Mouse (Mus musculus) macrophage (primary cell): ENCODE results near the gene Aif1. TPM values are rescaled to one million over a fixed set of nuclear protein-coding genes. Genes with fewer than 3 reads are reported as not detected.

ENCODE experiments used
- H3K27ac ChIP-seq: fragments of 350-480 bp; formaldehyde crosslinking; 2 replicates; pipeline ENCODE4 v1.9.0; 2021
- H3K36me3 ChIP-seq: fragments of 350-480 bp; formaldehyde crosslinking; 2 replicates; pipeline ENCODE4 v1.9.0; 2021; ENCODE audit errors: inconsistent target
- H3K4me3 ChIP-seq: fragments of 350-480 bp; formaldehyde crosslinking; 2 replicates; pipeline ENCODE4 v1.9.0; 2021; ENCODE audit errors: inconsistent target
- H3K79me2 ChIP-seq: fragments of 350-480 bp; formaldehyde crosslinking; 2 replicates; pipeline ENCODE4 v1.9.0; 2021; ENCODE audit errors: inconsistent target
- WGBS: methylation state at CpG from one replicate; pipeline ENCODE4 v1.1.7; 2026; ENCODE audit warnings: inconsistent platforms; ENCODE audit not compliant: missing documents; 5-methylcytosine and 5-hydroxymethylcytosine counted together
- polyA plus RNA-seq: library from polyadenylated mRNA; stranded (reverse); fragments of 250-400 nt; gene quantifications from 3 replicates; pipeline ENCODE4 v1.2.4, GENCODE M21; 2018; ENCODE audit warnings: inconsistent platforms

Gene Aif1
- polyA plus RNA-seq, 1 experiment from 2014 or later = 243 TPM

DNA sequence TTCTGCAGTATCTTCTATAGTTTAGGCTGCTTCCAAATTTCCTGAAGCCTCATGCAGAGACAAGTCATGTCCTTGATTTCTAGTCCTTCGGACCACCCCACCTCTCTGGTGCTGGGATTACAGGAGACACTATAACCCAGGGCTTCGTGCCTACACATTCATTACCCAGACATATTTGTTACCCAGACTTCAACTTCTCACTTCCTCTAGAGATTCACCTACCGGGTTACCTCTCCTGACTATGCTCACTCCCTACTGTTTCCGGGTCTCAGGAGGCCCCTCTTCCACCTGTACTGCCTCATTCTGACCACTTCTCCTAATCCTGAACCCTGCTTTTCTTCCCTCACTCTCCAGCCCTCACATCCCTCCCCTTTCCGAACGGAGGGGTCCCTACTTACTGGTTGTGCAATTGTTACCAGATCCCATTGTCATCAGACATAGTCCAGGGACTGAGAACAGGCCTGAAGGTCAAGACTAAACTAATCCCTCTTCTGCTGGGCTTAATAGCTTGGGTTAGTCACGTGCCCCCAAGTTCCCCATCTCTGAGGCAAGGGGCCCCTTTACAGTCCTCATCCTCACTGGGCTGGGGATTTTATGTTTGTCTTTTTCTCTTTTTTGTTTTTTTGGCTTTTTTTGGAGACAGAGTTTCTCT, 12.2 kb upstream of the Aif1 start, which contains the start of gene Lst1:
Gene Lst1, minus strand, starts transcription at position 481 of the 652 bp plus-strand sequence.
- Histone ChIP-seq H3K4me3 (peak within 1 kb of the TSS; percentile 61), H3K79me2 (peaks cover 30% of the 10 kb centered on the region), H3K36me3 (peaks cover 12% of the 10 kb centered on the region; the same call in 1 of the 2 replicates), H3K27ac (peak within 1 kb of the TSS; percentile 96)
- 8% methylated on average over 7 of the region's 7 CpGs for WGBS

GRCm38 (mm10) chr17:35187345-35187744, 11.5 kb upstream of the Aif1 start:
- Histone ChIP-seq H3K4me3 (peak overlapping the region; percentile 61), H3K36me3 (peaks cover 12% of the 10 kb centered on the region; the same call in 1 of the 2 replicates), H3K79me2 (peaks cover 30% of the 10 kb centered on the region), H3K27ac (peak overlapping the region; percentile 96)
- 41% methylated on average over 4 of the region's 4 CpGs for WGBS

- peaks cover 30% of the 10 kb centered on the region for H3K79me2 ChIP-seq
- peak overlapping the region; percentile 61 for H3K4me3 ChIP-seq
- WGBS = 3% methylated on average over 4 of the region's 4 CpGs
- H3K36me3 ChIP-seq = peaks cover 12% of the 10 kb centered on the region; the same call in 1 of the 2 replicates
- peak overlapping the region; percentile 96 for H3K27ac ChIP-seq
Observed at GRCm38 (mm10) chr17:35186681-35187080, 10.8 kb upstream of the Aif1 start.

GRCm38 (mm10) chr17:35185639-35186611, 10.1 kb upstream of the Aif1 start:
- H3K36me3 ChIP-seq = peaks cover 12% of the 10 kb centered on the region; the same call in 1 of the 2 replicates
- H3K4me3 ChIP-seq = peak overlapping the region; percentile 61
- peaks cover 30% of the 10 kb centered on the region for H3K79me2 ChIP-seq
- 3% methylated on average over 14 of the region's 18 CpGs for WGBS
- H3K27ac ChIP-seq = peak overlapping the region; percentile 96

- Histone ChIP-seq H3K36me3 (peaks cover 12% of the 10 kb centered on the region; the same call in 1 of the 2 replicates), H3K79me2 (peaks cover 2% of the 10 kb centered on the region; the same call in 1 of the 2 replicates), H3K27ac (no peak overlapping the region), H3K4me3 (no peak overlapping the region)
- 87% methylated on average over 5 of the region's 5 CpGs for WGBS
Observed at GRCm38 (mm10) chr17:35180093-35180492, 4.2 kb upstream of the Aif1 start.

DNA sequence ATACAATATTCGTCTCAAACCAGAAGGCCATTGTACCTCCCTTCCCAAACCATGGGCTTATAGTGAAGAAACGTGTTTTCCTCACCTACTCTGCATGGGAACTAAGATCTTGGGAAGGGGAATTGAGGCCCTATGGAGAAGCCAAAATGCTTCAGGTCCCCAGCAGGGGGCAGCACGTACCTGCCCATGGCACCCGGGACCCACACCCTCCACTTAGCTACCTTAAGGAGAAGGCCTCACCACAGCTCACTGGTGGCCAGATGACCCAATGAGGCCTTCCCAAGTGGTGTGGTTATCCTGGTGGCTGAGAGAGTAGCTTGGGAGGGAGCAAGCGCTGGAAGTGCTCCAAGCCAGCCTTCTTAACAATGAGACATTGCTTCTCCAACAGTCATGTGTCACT, 2.7 kb upstream of the Aif1 start:
- Histone ChIP-seq H3K27ac (no peak overlapping the region), H3K36me3 (no peaks in the 10 kb centered on the region), H3K79me2 (no peaks in the 10 kb centered on the region), H3K4me3 (no peak overlapping the region)
- 20% methylated on average over 5 of the region's 5 CpGs for WGBS

- H3K4me3 ChIP-seq = no peak overlapping the region
Observed at GRCm38 (mm10) chr17:35175382-35175781, 486 bp downstream of the Aif1 start.

GRCm38 (mm10) chr17:35174201-35174977, 1.5 kb downstream of the Aif1 start:
- H3K79me2 ChIP-seq = peaks cover 30% of the 10 kb centered on the region; the same call in 1 of the 2 replicates
- H3K36me3 ChIP-seq = peaks cover 14% of the 10 kb centered on the region; the same call in 1 of the 2 replicates
- WGBS = 49% methylated on average over 7 of the region's 8 CpGs
- no peak overlapping the region for H3K4me3 ChIP-seq
- H3K27ac ChIP-seq = peak overlapping the region; percentile 88

More at GRCm38 (mm10) chr17:35175382-35175781, 486 bp downstream of the Aif1 start:
- H3K27ac ChIP-seq = no peak overlapping the region
- H3K79me2 ChIP-seq = peaks cover 20% of the 10 kb centered on the region; the same call in 1 of the 2 replicates
- 67% methylated on average over 6 of the region's 6 CpGs for WGBS
- peaks cover 6% of the 10 kb centered on the region; the same call in 1 of the 2 replicates for H3K36me3 ChIP-seq

GRCm38 (mm10) chr17:35173329-35173728, 2.5 kb downstream of the Aif1 start:
- Histone ChIP-seq H3K79me2 (peaks cover 34% of the 10 kb centered on the region; the same call in 1 of the 2 replicates), H3K27ac (peak overlapping the region; percentile 88), H3K4me3 (no peak overlapping the region), H3K36me3 (peaks cover 15% of the 10 kb centered on the region; the same call in 1 of the 2 replicates)
- 56% methylated on average over 3 of the region's 3 CpGs for WGBS

GRCm38 (mm10) chr17:35172445-35173234, 3.2 kb downstream of the Aif1 start:
- Histone ChIP-seq H3K36me3 (peaks cover 22% of the 10 kb centered on the region; the same call in 1 of the 2 replicates), H3K79me2 (peaks cover 41% of the 10 kb centered on the region; the same call in 1 of the 2 replicates), H3K4me3 (peak overlapping the region; percentile 42), H3K27ac (peak overlapping the region; percentile 88)
- WGBS = 29% methylated on average over 11 of the region's 11 CpGs

- WGBS = 23% methylated on average over 4 of the region's 4 CpGs
- H3K36me3 ChIP-seq = peaks cover 23% of the 10 kb centered on the region; the same call in 1 of the 2 replicates
- H3K79me2 ChIP-seq = peaks cover 54% of the 10 kb centered on the region
- H3K27ac ChIP-seq = no peak overlapping the region
- H3K4me3 ChIP-seq = no peak overlapping the region
Observed at GRCm38 (mm10) chr17:35168541-35169207, 7.2 kb downstream of the Aif1 start.

DNA sequence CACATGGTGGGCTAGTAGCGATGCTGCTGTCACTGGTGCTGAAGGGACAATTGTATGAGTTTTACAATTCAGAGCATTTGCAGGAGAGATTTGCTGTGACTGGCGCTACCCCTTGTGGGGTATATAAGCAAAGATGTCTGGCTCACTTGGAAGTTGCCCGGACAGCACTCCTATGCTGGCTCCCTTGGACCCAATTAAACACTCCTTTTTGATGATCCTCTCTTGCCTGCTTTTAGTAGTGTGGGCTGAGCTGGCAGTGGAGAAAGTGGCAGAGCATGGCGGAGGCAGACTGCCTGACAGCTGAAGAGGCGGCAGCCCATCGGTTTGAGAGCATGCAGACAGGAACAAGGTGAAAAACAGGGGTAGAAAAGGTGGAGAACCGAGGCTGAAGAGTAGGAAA, 8.1 kb downstream of the Aif1 start:
- WGBS = 90% methylated on average over 7 of the region's 7 CpGs
- H3K79me2 ChIP-seq = peaks cover 63% of the 10 kb centered on the region

More for the DNA sequence above, 8.1 kb downstream of the Aif1 start:
- Histone ChIP-seq H3K27ac (no peak overlapping the region), H3K36me3 (peaks cover 23% of the 10 kb centered on the region; the same call in 1 of the 2 replicates), H3K4me3 (no peak overlapping the region)
